Mouse (Mus musculus) lung, postnatal 36 days (tissue): ENCODE data around the gene Agpat3.

Experiments
- DNase-seq: peaks from one replicate; pipeline ENCODE4 v3.0.0; 2022; ENCODE audit warnings: mixed read lengths

Gene Agpat3

DNA sequence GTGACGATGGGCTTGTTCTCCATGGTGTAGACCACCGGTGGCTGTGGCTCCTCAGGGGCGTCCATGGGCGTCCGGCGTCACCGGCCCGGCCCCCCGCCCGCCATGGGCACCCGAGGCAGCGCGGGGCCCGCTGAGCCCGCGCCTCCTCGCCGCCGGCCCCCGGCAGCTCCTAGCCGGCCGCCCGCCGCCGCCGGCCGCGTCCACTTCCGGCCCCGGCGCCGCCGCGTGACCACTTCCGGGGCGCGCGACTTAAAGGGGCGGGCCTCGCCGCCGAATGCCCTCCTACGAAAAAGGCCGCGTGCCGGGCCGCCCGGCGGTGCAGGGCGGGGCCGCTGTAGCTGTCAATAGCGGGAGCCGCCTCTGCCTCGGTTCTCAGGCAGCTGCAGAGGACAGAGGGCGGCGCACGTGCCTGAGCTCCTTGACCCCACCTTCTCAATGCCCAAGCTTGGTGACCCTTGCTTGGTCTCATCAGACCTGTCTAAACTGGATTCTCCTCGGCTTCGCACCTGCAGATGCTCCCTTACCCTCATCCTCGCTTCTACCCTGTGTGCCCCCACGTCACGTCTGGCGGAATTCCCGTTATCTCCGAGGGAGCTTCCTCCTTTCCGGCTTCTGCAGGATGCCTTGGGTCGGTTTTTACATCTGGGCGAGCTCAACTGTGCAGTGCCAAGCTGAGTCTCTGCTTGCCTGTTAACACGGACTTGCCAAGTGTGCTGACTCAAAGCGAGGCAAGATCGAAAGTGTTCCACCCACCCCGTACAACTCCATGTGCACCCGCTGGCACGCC, 107.7 kb downstream of the Agpat3 start, which contains the start of gene Trappc10:
Gene Trappc10 (minus strand): TSS at position 204 of the 787 bp plus-strand sequence.
- DNase-seq, result peak; percentile 92

DNA sequence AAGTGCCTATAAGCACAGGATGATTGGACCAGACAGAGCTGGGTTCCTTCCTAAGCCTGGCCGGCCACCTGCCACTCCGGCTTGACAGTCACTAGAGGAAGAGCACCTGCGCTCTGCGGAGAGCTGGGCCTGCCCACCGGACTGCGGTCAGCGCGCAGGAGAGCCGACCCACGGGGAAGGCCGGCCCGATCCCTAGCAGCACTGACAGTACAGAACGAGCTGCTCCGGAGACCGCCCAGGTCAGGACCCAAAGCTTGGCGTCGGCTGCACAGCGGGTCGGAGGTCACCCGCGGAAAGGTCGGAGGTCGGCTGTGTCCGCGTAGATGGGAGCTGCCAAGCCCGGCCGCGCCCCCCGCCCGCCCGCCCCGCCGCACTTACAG, 108.2 kb downstream of the Agpat3 start:
- DNase-seq, result peak; percentile 21

DNA sequence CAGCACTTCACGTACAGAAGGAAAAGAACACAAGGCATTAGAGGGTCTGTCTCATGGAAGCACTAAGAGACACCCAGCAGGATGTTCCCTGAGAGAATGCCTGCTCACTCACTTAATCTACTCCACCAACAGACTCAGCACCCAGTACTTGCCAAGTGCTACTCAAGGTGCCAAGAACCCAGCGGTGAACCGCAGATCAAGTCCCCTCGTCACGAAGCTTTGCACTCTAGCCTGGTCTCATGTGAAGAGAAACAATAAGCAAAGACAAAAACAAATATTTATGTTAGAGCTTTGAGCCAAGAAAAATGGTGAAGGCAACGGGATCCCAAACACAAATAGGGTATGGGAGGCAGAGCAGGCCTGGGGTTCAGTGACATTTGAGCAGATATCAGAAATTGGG, 113.4 kb downstream of the Agpat3 start:
- DNase-seq, result peak; percentile 19

DNA sequence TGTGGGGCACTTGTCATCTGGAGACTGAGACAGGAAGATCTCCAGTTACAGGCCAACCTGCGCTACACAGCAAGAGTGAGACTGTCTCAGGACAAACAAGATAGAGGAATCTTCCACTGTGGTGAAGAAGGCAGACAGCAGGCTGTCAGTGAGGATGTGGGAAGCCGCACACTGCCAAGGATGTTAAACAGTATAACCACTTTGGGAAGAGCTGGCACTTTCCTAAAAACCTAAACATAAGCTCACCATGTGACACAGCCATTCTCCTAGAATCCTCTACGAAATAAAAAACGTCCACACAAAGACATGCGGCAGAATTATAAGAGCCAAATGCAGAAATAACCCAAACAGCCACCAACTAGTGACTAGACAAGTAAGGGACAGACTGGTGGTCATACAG, 114.0 kb downstream of the Agpat3 start:
- no peak for DNase-seq

DNA sequence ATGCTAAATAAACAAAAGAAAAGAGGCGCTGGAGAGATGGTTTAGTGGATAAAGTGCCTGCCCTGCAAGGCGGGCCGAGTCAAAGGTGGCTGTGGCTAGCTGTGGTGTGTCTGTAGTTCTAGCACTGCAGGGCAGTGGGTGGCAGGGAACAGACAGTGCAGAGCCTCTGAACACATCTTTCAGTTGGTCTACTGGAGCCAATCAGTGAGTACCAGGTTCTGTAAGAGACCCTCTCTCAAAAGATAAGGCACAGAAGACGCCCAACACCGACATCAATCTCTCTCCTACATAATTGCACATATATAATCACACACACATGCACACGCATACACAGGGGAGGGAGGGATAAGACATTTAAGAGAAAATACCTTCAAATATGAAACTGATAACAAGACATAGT, 114.5 kb downstream of the Agpat3 start:
- no peak for DNase-seq

DNA sequence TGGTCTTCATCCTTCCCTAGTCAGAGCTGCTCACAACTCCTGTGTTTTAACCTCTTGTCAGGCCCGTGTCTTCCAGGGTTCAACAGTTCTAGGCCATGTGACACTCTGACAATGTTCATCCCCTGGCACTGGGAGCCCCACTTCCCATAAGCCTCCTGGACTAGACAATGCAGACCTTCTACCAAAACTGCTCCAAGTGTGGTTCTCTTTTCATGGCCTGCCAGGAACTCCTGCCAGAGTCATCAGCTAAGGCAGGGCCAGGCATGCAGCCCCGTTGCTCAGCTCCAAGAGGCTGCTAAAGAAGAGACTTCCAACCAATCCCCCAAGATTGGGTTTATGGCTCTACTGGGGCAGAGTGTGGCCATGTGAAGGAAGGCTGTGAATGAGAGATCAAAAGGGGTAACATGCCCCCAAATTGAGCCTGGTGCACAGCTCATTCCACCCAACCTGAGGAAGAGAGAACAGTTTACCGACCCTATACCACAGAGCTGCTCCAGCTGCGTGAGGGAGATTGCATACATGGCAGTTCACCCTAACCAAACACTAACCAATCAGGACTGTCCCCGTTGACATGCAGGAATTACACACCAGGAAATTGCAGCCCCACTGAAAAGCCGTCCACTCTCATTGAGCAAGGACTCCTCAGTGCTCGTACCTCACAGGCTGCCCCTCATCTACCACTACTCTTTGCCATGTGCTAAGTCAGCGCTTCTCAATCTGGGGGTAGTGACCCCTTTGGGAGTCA, 115.2 kb downstream of the Agpat3 start:
- DNase-seq, result no peak

DNA sequence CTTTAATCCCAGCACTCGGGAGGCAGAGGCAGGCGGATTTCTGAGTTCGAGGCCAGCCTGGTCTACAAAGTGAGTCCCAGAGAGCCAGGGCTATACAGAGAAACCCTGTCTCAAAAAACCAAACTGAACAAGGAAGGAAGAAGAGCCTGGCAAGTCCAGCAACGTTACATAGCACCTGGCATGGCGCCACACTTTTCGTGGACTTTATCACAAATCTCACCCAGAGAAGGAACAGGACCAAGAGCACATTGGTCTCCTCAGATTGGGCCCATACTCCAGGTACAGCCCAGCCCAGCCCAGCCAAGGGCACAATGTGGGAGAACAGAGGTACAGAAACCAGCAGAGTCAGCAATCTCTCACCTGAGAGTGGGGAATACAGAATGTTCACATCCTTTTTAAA, 118.5 kb downstream of the Agpat3 start:
- no peak for DNase-seq

DNA sequence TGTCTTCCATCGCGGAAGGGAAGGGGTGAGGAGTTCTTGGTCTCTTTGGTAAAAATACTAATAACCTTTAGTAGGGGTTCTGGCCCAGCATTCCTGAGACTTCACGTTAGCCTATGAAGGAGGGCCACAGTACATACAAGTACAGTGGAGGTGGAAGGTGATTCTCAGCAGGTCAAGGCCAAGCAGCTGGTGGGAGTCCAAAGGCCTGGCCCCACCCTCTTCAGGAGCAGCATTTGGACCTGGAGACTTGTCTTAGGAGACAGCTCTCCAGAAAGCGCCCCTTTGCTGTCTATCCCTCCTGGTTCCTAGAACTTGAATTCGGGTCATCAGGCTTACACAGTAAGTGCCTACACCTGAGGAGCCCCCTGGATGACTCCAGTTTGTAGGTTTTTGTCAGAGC, 119.1 kb downstream of the Agpat3 start:
- DNase-seq, result no peak

DNA sequence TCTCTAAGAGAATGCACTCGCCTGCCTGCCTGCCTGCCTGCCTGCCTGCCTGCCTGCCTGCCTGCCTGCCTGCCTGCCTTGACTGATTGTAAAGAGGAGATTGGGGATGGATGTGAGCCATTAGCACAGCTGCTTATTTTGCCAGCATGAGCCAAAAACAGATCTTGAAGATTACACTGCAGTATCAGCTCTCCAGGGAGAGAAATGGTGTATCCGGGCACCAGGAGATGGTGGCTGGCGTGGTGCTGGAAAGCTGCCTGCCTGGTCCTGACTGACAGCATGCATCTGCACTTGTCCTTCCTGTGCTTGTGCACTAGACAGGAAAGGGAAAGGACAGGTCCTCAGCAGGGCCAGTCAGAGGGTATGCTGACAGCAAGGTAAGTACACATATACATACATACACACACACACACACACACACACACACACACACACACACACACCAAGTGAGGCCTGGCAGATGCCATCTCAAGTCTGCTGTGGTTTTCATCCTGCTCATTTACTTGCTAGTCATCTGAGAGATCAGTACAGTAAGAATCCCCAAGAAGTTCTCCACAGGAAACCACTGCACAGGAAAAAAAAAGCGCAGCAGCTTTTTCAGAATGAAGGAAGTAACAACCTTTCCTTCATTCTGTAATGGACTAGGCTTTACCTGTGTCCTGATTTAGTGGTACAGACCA, 119.8 kb downstream of the Agpat3 start:
- no peak for DNase-seq

DNA sequence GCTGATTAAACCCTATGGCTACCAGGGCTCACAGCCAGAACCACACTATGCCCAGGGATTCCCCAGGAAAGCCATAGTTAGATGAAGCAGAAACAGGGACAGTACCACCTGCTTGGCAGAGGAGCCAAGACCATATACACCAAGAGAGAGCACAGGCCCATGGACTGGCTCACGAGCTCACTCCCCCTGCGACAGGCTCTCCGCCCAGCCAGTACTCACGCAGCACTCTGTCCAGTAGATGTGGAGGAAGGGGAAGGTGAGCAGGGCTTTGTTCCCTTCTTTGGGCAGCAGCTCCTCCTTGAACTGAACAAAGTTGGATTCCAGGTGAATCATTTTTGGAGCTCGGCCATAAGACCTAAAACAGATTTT, 123.7 kb downstream of the Agpat3 start:
- DNase-seq, result no peak

DNA sequence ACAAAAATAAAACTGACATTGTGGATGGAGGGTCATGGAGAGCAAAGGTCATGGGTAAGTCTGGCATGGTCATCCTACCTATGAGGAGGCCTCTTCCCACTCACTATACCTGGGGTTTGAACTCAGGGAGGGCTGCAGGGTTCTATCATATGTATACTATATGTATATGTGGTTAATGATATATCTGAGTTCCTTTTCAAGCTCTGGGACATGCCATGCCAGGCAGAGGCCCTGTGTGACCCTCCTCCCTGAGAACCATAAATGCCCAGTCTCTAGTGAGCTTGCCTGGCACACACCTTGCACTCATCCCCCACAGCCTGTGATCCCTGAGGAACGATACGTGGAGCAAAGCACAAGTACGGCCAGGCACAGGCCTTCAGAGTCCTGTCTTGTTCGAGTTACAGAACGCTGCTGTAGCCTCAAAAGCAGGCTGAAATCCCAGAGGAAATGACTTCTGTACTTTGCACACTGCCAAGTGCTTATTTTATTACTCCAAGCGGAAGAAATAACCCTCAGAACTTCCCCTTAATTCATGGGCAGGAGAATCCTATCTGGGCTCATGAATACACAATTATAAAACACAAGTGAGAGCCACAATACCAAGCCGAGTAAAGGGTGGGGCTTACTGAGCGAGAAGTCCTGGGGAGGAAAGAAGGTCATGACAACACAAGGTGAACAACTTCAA, 124.3 kb downstream of the Agpat3 start:
- DNase-seq, result no peak

DNA sequence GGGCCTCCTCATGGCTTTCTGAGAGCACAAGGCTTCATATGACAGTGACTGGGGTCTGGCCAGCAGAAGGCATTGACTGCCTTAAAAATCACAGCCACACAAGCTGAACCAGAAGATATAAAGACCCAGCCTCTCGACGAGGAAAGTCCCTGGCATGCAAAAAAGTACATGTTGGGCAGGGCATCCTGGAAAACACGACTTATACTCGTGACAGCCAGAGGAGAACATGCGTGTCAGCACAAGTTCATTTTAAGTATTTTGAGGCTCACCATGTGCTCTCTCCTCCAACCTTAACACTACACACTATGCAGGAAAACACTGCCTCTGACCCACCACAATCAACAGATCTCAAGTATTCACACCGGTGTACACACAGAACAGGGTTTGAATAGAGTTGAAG, 128.2 kb downstream of the Agpat3 start:
- no peak for DNase-seq

DNA sequence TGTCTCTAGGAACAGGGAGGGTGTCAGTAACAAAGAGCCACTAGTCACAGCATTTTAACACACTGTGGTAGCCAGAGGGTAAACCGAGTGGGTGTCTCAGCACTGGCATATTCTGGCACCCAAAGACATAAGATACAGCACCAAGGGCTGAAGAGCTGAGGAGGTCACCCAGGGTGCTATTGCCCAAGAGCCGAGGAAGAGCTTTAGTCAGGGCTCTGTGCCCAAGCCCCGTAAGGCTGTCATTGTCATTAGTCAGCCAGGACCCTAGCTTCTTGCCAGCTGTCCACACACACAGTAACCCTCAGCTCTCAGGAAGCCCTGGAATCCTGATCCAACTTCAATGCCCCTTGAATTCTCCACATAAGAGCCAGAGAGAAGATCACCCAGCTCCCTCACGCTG, 129.4 kb downstream of the Agpat3 start:
- DNase-seq, result no peak

DNA sequence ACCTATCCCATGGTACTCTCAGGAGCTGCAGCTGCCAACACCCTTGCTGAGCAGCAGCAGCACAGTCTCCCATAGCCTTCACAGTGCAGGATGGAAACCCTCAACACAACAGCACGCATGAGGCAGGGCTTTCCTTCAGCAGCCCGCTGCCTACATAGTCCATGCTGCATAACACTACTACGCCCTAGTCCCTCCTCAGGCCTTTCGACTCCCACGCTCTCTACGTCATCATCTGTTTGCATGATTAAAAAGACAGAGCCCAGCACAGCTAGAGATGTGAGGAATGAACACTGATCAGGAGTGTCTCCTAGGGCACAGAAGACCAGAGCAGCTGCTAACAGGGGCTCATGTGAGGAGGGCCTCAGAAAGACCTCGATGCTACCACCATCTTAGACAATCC, 131.0 kb downstream of the Agpat3 start:
- DNase-seq, result no peak

DNA sequence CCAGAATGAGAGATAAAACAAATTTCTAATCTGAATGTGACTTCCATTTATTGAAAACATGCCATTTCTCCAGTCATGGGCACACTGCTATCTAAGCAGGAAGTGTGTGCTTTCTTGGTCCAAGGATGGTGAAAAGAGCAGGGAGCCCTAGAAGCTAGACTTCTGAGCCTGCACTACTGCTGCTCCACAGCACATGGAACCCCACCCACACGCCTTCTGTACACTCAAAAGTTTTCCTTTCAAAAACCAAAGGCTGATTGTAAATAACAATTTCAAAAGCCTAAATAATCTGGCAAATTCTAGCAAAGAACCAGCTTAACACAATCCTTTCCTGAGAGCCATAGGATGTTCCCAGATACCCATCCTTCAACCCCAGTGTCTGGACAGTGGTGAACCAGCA, 132.8 kb downstream of the Agpat3 start:
- DNase-seq, result no peak
